Mouse (Mus musculus) granulocyte monocyte progenitor cell, adult 5-6 weeks (primary cell): ENCODE data around the gene Zfp27. TPM values are rescaled to one million over a fixed set of nuclear protein-coding genes. Genes with fewer than 3 reads are reported as not detected.
A peak's percentile ranks its signal among the peaks of the same experiment; 100 is the strongest.
"Not testable (repeated sequence)": the region's sequence is repeated elsewhere in the genome, so short reads cannot be mapped to it uniquely, and the experiment has no call there.

Experiments
- ATAC-seq: replicated peaks from 2 replicates; pipeline ENCODE4 v1.8.0; 2016; ENCODE audit warnings: mild to moderate bottlenecking, moderate TSS enrichment, inconsistent platforms; ENCODE audit not compliant: poor library complexity, severe bottlenecking
- total RNA-seq, 2 experiments: library from RNA; stranded (forward) in 1 of 2; stranded (reverse) in 1 of 2; fragments of 200-712, 200-1000 nt in 1 of 2; fragments of >200 nt in 1 of 2; fragmentation: Nextera tagmentation in 1 of 2; gene quantifications; 2 replicates each; pipeline ENCODE4 v1.2.3; 2014 to 2017

Gene Zfp27
- total RNA-seq, 2 experiments from 2014 or later = 6.1 to 13.4 TPM

GRCm38 (mm10) chr7:29898351-29898750, 8.0 kb downstream of the Zfp27 start:
- ATAC-seq = no peak

GRCm38 (mm10) chr7:29892756-29893155, 13.6 kb downstream of the Zfp27 start:
- no peak for ATAC-seq

GRCm38 (mm10) chr7:29890501-29890900, 15.9 kb downstream of the Zfp27 start:
- no peak for ATAC-seq

- no peak for ATAC-seq
Measured at GRCm38 (mm10) chr7:29880916-29881315, 25.5 kb downstream of the Zfp27 start.

GRCm38 (mm10) chr7:29880056-29880455, 26.3 kb downstream of the Zfp27 start:
- no peak for ATAC-seq

GRCm38 (mm10) chr7:29877561-29877960, 28.8 kb downstream of the Zfp27 start:
- not testable (repeated sequence) for ATAC-seq

- ATAC-seq = no peak
Measured at GRCm38 (mm10) chr7:29874256-29874655, 32.1 kb downstream of the Zfp27 start.

- no peak for ATAC-seq
Measured at GRCm38 (mm10) chr7:29861660-29862059, 44.7 kb downstream of the Zfp27 start.

GRCm38 (mm10) chr7:29859532-29860517, 46.5 kb downstream of the Zfp27 start, which contains the start of gene Zfp420:
Gene Zfp420 (plus strand): TSS chr7:29859979.
- peak; percentile 100 for ATAC-seq

GRCm38 (mm10) chr7:29853219-29853842, 53.0 kb downstream of the Zfp27 start, which contains the start of gene Zfp940:
Gene Zfp940 (minus strand): TSS chr7:29853669.
- peak; percentile 99 for ATAC-seq

- ATAC-seq = no peak
Measured at GRCm38 (mm10) chr7:29852831-29853218, 53.5 kb downstream of the Zfp27 start.

- no peak for ATAC-seq
Measured at GRCm38 (mm10) chr7:29844616-29845015, 61.8 kb downstream of the Zfp27 start.

Other genes with a start within 250 kb of the Zfp27 start
- gene Catsperg2, start 179.5 kb downstream of the Zfp27 start, total RNA-seq (2014; fragmentation: Nextera tagmentation) = not detected in 2 replicates
- gene Catsperg2, start 179.5 kb downstream of the Zfp27 start, total RNA-seq (2017) = not detected in 2 replicates
- 13.8 and 16.9 TPM in 2 replicates for gene Zfp84, start 138.0 kb downstream of the Zfp27 start, total RNA-seq (2014; fragmentation: Nextera tagmentation)
- 19.3 and 21.4 TPM in 2 replicates for gene Zfp84, start 138.0 kb downstream of the Zfp27 start, total RNA-seq (2017)
- 0.36 TPM in 1 of 2 replicates, not detected in the other for gene Zfp30, start 122.6 kb downstream of the Zfp27 start, total RNA-seq (2014; fragmentation: Nextera tagmentation)
- gene Zfp30, start 122.6 kb downstream of the Zfp27 start, total RNA-seq (2017) = 0.69 and 0.93 TPM in 2 replicates
- gene Zfp790, start 90.5 kb downstream of the Zfp27 start, total RNA-seq (2014; fragmentation: Nextera tagmentation) = 8.0 and 8.5 TPM in 2 replicates
- 10.5 and 18.4 TPM in 2 replicates for gene Zfp790, start 90.5 kb downstream of the Zfp27 start, total RNA-seq (2017)
- 5.3 and 6.6 TPM in 2 replicates for gene Zfp940, start 52.9 kb downstream of the Zfp27 start, total RNA-seq (2014; fragmentation: Nextera tagmentation)
- gene Zfp940, start 52.9 kb downstream of the Zfp27 start, total RNA-seq (2017) = 3.9 and 4.6 TPM in 2 replicates
- 8.2 and 8.4 TPM in 2 replicates for gene Zfp420, start 46.6 kb downstream of the Zfp27 start, total RNA-seq (2014; fragmentation: Nextera tagmentation)
- gene Zfp420, start 46.6 kb downstream of the Zfp27 start, total RNA-seq (2017) = 2.8 and 4.3 TPM in 2 replicates
- 3.7 TPM in 1 of 2 replicates, not detected in the other for gene Zfp383, start 1.7 kb upstream of the Zfp27 start, total RNA-seq (2014; fragmentation: Nextera tagmentation)
- gene Zfp383, start 1.7 kb upstream of the Zfp27 start, total RNA-seq (2017) = 0.31 and 2.8 TPM in 2 replicates
- 10.7 and 12.4 TPM in 2 replicates for gene Zfp74, start 47.5 kb upstream of the Zfp27 start, total RNA-seq (2014; fragmentation: Nextera tagmentation)
- 6.9 and 9.3 TPM in 2 replicates for gene Zfp74, start 47.5 kb upstream of the Zfp27 start, total RNA-seq (2017)
- gene Zfp568, start 77.4 kb upstream of the Zfp27 start, total RNA-seq (2014; fragmentation: Nextera tagmentation) = 16.5 and 22.3 TPM in 2 replicates
- gene Zfp568, start 77.4 kb upstream of the Zfp27 start, total RNA-seq (2017) = 50.3 and 51.3 TPM in 2 replicates
- 0.52 and 2.4 TPM in 2 replicates for gene Zfp14, start 144.8 kb upstream of the Zfp27 start, total RNA-seq (2014; fragmentation: Nextera tagmentation)
- gene Zfp14, start 144.8 kb upstream of the Zfp27 start, total RNA-seq (2017) = 1.2 and 1.4 TPM in 2 replicates
- gene Zfp82, start 166.3 kb upstream of the Zfp27 start, total RNA-seq (2014; fragmentation: Nextera tagmentation) = 7.0 and 9.2 TPM in 2 replicates
- gene Zfp82, start 166.3 kb upstream of the Zfp27 start, total RNA-seq (2017) = 3.0 and 9.6 TPM in 2 replicates
- 2.8 TPM in 1 of 2 replicates, not detected in the other for gene Gm26920, start 183.8 kb upstream of the Zfp27 start, total RNA-seq (2014; fragmentation: Nextera tagmentation)
- gene Gm26920, start 183.8 kb upstream of the Zfp27 start, total RNA-seq (2017) = not detected in 2 replicates
- gene Zfp566, start 184.0 kb upstream of the Zfp27 start, total RNA-seq (2014; fragmentation: Nextera tagmentation) = 7.6 and 15.7 TPM in 2 replicates
- 3.2 and 6.0 TPM in 2 replicates for gene Zfp566, start 184.0 kb upstream of the Zfp27 start, total RNA-seq (2017)
- 41.6 and 58.5 TPM in 2 replicates for gene Zfp260, start 188.2 kb upstream of the Zfp27 start, total RNA-seq (2014; fragmentation: Nextera tagmentation)
- gene Zfp260, start 188.2 kb upstream of the Zfp27 start, total RNA-seq (2017) = 26.1 and 28.7 TPM in 2 replicates
- 9.7 and 13.3 TPM in 2 replicates for gene Zfp382, start 215.4 kb upstream of the Zfp27 start, total RNA-seq (2014; fragmentation: Nextera tagmentation)
- 7.7 and 8.3 TPM in 2 replicates for gene Zfp382, start 215.4 kb upstream of the Zfp27 start, total RNA-seq (2017)